Mouse (Mus musculus) heart, embryonic 13.5 days (tissue): ENCODE data around the gene Scaf11. TPM values are rescaled to one million over a fixed set of nuclear protein-coding genes. Genes with fewer than 3 reads are reported as not detected.
A peak's percentile ranks its signal among the peaks of the same experiment; 100 is the strongest.

ENCODE experiments used
- ATAC-seq: fragments of 200-750 bp; cut with Nextera tagmentation; 2 replicates; pipeline ENCODE4 v1.8.0; 2017; ENCODE audit warnings: moderate TSS enrichment; ENCODE audit not compliant: insufficient number of reproducible peaks, low FRiP score, low TSS enrichment; ENCODE audit errors: extremely low read depth
- H3K27ac ChIP-seq: fragments of 300-500 bp; sonication (generic); replicated peaks from 2 replicates; pipeline ENCODE4 v1.5.1; 2015; ENCODE audit warnings: moderate library complexity, mild to moderate bottlenecking, inconsistent platforms
- H3K27me3 ChIP-seq: fragments of 300-500 bp; sonication (generic); replicated peaks from 2 replicates; pipeline ENCODE4 v1.6.1; 2015; ENCODE audit warnings: mild to moderate bottlenecking, inconsistent platforms
- H3K36me3 ChIP-seq: fragments of 300-500 bp; sonication (generic); 2 replicates; pipeline ENCODE4 v1.6.1; 2015; ENCODE audit warnings: mild to moderate bottlenecking, inconsistent platforms
- H3K4me1 ChIP-seq: fragments of 300-500 bp; sonication (generic); 2 replicates; pipeline ENCODE4 v1.6.1; 2015; ENCODE audit warnings: inconsistent platforms
- H3K4me2 ChIP-seq: fragments of 300-500 bp; sonication (generic); 2 replicates; pipeline ENCODE4 v1.6.1; 2015; ENCODE audit warnings: inconsistent platforms, mild to moderate bottlenecking, moderate library complexity
- H3K4me3 ChIP-seq: fragments of 300-500 bp; sonication (generic); 2 replicates; pipeline ENCODE4 v1.5.1; 2015; ENCODE audit warnings: moderate library complexity, mild to moderate bottlenecking, inconsistent platforms
- H3K9ac ChIP-seq: fragments of 300-500 bp; sonication (generic); 2 replicates; pipeline ENCODE4 v1.6.1; 2015; ENCODE audit warnings: inconsistent platforms, mild to moderate bottlenecking, moderate library complexity
- H3K9me3 ChIP-seq: fragments of 300-500 bp; sonication (generic); 2 replicates; pipeline ENCODE4 v1.6.1; 2016; ENCODE audit warnings: inconsistent platforms
- WGBS: fragments of 180-500 bp; shearing (Covaris S2); methylation state at CpG from one replicate; pipeline ENCODE4 v1.1.7; 2015; ENCODE audit warnings: mixed read lengths; 5-methylcytosine and 5-hydroxymethylcytosine counted together
- polyA plus RNA-seq: library from polyadenylated mRNA; unstranded; fragments of >200 nt; fragmentation: Nextera tagmentation; extraction: Ambion mirVana; gene quantifications from 2 replicates; pipeline ENCODE4 v1.2.1, GENCODE M21; 2015

Gene Scaf11
- polyA plus RNA-seq, 1 experiment from 2014 or later = 58.4 TPM

DNA sequence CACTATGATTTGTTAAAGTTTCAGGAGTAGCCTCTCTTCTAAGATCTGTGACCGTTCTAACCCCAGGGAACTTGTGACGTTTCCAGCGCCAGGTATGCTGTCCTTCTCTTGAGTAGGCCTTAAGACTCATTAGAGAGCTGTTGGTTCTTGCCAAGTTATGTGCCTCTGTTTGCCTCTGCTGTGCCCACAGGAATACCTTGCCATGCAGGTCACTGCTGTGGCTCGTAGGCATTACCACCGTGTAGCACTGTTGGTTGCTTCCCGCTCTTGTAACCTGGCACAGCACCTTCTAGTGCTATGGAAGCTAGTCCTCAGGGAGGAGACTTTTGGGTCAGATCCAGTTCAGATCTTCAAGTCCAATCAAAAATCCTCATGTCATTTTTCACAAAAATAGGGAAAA is 65.6 kb downstream of the Scaf11 start:
- Histone ChIP-seq H3K4me2 (no peak overlapping the region), H3K4me1 (no peaks in the 10 kb centered on the region), H3K4me3 (no peak overlapping the region), H3K9me3 (no peaks in the 10 kb centered on the region), H3K27ac (no peak overlapping the region), H3K9ac (no peak overlapping the region), H3K27me3 (no peaks in the 10 kb centered on the region), H3K36me3 (peaks cover 93% of the 10 kb centered on the region)
- WGBS = 87% methylated on average over 6 of the region's 6 CpGs
- ATAC-seq = no peak

DNA sequence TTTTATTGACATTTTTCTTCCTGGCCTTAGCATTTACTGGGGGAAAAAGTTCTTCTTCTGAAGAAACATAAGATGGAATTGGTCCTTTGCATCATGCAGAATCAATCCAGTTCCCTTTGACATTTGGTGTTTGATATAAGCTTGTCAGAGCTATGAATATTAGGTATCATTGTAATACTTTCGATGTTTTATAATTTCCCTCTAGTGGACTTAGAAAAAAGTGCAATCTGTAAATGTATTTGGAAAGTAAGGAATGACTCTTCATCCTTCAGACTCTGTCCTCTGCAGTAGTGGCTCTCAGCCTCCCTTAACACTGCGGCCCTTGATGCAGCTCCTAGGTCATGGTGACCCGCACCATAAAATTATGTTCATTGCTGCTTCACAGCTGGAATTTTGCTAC is 67.8 kb downstream of the Scaf11 start:
- WGBS = 93% methylated on average over 3 of the region's 3 CpGs
- Histone ChIP-seq H3K36me3 (peaks cover 82% of the 10 kb centered on the region), H3K9ac (no peak overlapping the region)

DNA sequence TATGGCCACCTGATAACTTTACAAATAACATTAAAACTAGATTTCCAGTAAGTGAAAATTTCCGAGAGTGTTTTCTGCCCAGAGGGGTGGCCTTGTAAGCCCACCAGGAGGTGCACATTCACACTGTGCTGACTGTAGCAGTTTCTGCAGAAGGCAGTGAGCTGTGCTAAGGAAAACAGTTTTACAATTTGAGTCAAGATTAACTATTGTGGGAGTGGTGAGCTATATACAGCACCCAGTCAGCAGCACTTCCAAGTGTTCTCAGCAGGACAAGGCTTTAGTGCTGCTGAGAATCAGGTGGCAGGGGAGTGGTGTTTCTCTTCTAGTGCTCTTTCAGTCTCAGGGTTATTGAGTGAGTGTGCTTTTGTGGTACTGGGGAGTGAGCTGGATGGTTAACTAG is 72.1 kb downstream of the Scaf11 start:
- Histone ChIP-seq H3K4me1 (peaks cover 25% of the 10 kb centered on the region), H3K9ac (no peak overlapping the region), H3K4me2 (no peak overlapping the region), H3K36me3 (peaks cover 61% of the 10 kb centered on the region), H3K27me3 (no peaks in the 10 kb centered on the region), H3K9me3 (no peaks in the 10 kb centered on the region), H3K4me3 (no peak overlapping the region), H3K27ac (peak overlapping the region; percentile 32)
- 84% methylated on average over 1 of the region's 1 CpGs for WGBS
- no peak for ATAC-seq

More for the DNA sequence above, 67.8 kb downstream of the Scaf11 start:
- no peaks in the 10 kb centered on the region for H3K9me3 ChIP-seq
- peaks cover 16% of the 10 kb centered on the region for H3K4me1 ChIP-seq
- no peak overlapping the region for H3K4me3 ChIP-seq
- H3K27ac ChIP-seq = no peak overlapping the region
- H3K4me2 ChIP-seq = no peak overlapping the region
- ATAC-seq = no peak
- no peaks in the 10 kb centered on the region for H3K27me3 ChIP-seq

DNA sequence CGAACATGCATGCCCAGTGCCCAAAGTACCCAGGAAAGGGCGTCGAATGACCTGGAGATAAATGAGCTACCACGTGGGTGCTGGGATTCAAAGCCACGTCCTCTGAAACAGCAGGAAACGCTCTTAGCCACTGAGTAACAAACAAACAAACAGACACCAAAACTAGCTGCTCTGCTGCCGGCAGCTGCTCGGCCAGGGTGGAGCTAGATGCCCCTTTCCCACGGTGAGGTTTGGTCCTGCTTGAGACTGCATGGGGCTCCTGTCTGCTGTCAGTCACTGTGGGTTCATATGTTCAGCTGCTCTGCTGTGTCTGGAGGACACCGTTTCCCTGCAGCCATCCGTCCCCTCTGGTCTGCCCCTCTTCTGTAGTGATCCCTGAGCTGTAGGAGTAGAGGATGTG is 78.4 kb downstream of the Scaf11 start:
- H3K4me3 ChIP-seq = no peak overlapping the region
- no peak overlapping the region for H3K4me2 ChIP-seq
- no peaks in the 10 kb centered on the region for H3K9me3 ChIP-seq
- 81% methylated on average over 11 of the region's 11 CpGs for WGBS
- peaks cover 10% of the 10 kb centered on the region for H3K4me1 ChIP-seq
- H3K27me3 ChIP-seq = no peaks in the 10 kb centered on the region
- H3K9ac ChIP-seq = no peak overlapping the region
- H3K36me3 ChIP-seq = peaks cover 74% of the 10 kb centered on the region
- ATAC-seq = no peak
- no peak overlapping the region for H3K27ac ChIP-seq

DNA sequence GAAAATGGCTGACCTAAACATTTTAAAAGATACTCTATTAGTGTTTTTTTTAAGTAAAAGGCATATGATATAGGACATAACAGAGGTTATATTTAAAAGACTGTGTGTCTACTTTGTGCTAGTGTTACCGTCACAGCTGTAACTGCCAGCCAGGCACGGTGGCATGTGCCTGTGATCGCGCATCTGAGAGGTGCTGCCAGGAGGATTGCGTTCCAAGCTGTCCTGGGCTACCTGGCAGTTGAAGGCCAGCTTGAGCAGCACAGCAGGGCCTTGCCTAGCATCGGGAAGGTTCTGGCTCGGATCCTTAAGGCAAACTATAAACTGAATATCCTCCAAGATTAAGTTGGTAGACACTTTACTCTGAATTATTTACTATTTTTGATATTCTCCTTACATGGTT is 82.9 kb downstream of the Scaf11 start:
- no peak overlapping the region for H3K4me3 ChIP-seq
- ATAC-seq = no peak
- no peaks in the 10 kb centered on the region for H3K27me3 ChIP-seq
- no peak overlapping the region for H3K27ac ChIP-seq
- WGBS = 90% methylated on average over 7 of the region's 7 CpGs
- peaks cover 9% of the 10 kb centered on the region for H3K4me1 ChIP-seq
- peaks cover 80% of the 10 kb centered on the region for H3K36me3 ChIP-seq
- H3K9ac ChIP-seq = no peak overlapping the region
- H3K9me3 ChIP-seq = no peaks in the 10 kb centered on the region
- H3K4me2 ChIP-seq = no peak overlapping the region

DNA sequence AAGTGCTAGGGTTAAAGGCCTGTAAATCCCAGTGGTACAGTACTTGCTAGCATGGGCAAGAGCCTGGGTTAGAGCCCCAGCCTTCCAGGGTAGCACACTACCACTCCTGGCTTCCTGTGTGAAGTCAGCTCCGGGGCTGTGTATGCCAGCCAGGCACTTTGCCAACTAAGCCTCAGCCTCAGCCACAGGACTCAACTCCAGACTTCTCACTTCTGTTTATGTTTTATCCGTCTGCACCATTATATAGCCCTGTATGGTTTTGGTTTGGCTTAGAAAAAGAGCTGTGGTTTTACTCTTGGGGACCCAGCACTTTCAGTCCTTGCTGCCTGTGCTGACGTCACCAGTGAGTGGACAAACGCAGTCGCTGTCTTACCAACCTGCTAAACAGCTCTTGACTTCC is 83.4 kb downstream of the Scaf11 start:
- ATAC-seq = no peak
- no peaks in the 10 kb centered on the region for H3K9me3 ChIP-seq
- 74% methylated on average over 5 of the region's 5 CpGs for WGBS
- H3K36me3 ChIP-seq = peaks cover 80% of the 10 kb centered on the region
- H3K4me2 ChIP-seq = no peak overlapping the region
- peaks cover 9% of the 10 kb centered on the region for H3K4me1 ChIP-seq
- no peak overlapping the region for H3K4me3 ChIP-seq
- no peaks in the 10 kb centered on the region for H3K27me3 ChIP-seq
- H3K9ac ChIP-seq = no peak overlapping the region
- no peak overlapping the region for H3K27ac ChIP-seq

DNA sequence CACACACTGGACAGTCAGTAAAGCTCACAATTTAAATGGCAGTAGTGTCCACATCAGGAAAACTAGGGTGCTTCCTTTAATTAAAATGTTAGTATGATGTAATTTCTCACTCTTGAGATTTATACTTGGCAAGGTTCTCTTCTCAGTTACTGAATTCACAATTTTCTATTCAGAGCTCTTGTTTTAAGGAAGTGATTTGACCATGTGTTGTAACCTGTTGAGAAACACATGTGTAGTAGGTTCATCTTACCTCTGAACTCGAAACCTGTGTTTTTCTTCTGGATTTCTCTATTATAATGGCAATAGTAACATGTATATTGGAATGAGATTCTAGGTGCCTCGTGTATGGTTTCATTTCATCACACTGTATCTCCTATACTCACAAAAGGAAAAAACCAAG is 84.4 kb downstream of the Scaf11 start:
- WGBS = 95% methylated on average over 2 of the region's 2 CpGs
- peaks cover 9% of the 10 kb centered on the region for H3K4me1 ChIP-seq
- no peak for ATAC-seq
- H3K9ac ChIP-seq = no peak overlapping the region
- no peak overlapping the region for H3K4me2 ChIP-seq
- peaks cover 82% of the 10 kb centered on the region for H3K36me3 ChIP-seq
- no peaks in the 10 kb centered on the region for H3K9me3 ChIP-seq
- no peak overlapping the region for H3K4me3 ChIP-seq
- H3K27me3 ChIP-seq = no peaks in the 10 kb centered on the region
- no peak overlapping the region for H3K27ac ChIP-seq

DNA sequence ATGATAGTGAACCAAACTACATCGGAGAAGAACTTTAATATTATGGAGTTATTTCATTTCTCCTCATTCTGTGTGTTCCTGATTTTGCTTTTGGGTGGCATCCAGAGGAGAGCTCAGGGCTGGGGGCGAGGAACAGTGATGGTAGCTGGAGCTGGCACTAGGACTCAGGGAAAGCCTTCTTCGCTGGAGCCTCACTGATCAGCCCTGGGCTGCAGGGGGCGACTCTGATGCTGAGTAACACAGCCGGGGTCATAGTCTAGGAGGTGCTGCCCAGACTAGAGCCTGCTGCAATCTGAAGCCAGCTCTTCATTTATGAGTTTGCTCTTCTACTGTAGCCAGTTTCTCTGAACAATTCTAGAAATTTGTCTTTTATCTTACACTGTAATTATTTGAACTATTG is 87.5 kb downstream of the Scaf11 start:
- Histone ChIP-seq H3K4me1 (peaks cover 9% of the 10 kb centered on the region), H3K9me3 (no peaks in the 10 kb centered on the region), H3K27me3 (no peaks in the 10 kb centered on the region), H3K4me2 (no peak overlapping the region), H3K36me3 (peaks cover 91% of the 10 kb centered on the region), H3K4me3 (no peak overlapping the region), H3K27ac (no peak overlapping the region), H3K9ac (no peak overlapping the region)
- WGBS = 88% methylated on average over 5 of the region's 5 CpGs
- ATAC-seq = no peak

DNA sequence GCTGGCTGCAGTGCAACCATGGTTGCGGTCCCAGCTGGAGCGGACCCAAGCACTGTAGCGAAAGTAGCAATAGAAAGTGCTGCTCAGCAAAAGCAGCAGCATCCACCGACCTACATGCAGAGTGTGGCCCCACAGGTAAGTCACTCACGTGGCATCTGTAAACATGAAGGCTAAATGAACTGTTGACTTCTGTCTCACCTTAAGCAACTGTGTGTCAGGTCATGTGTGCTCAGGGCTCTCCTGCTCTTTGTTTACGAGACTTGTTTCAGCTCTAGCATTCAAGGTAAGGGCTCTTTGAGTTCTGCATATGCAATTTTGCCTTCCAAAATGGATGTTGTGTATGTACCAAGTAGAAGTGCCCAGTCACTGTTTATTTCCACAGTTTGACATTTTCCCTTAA is 88.0 kb downstream of the Scaf11 start:
- Histone ChIP-seq H3K4me2 (no peak overlapping the region), H3K27me3 (no peaks in the 10 kb centered on the region), H3K9me3 (no peaks in the 10 kb centered on the region), H3K4me1 (peaks cover 7% of the 10 kb centered on the region), H3K36me3 (peaks cover 91% of the 10 kb centered on the region), H3K27ac (no peak overlapping the region), H3K4me3 (no peak overlapping the region), H3K9ac (no peak overlapping the region)
- no peak for ATAC-seq
- WGBS = 93% methylated on average over 6 of the region's 6 CpGs

DNA sequence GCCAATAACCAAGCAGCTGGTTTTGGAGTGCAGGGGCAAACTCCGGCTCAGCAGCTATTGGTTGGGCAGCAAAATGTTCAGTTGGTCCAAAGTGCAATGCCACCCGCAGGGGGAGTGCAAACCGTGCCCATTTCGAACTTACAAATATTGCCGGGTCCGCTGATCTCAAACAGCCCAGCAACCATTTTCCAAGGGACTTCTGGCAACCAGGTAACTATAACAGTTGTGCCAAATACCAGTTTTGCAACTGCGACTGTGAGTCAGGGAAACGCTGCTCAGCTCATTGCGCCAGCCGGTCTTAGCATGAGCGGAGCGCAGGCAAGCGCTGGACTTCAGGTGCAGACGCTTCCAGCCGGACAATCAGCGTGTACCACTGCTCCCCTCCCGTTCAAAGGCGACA is 89.3 kb downstream of the Scaf11 start:
- Histone ChIP-seq H3K4me2 (no peak overlapping the region), H3K36me3 (peaks cover 87% of the 10 kb centered on the region), H3K9ac (no peak overlapping the region), H3K9me3 (no peaks in the 10 kb centered on the region), H3K4me1 (no peaks in the 10 kb centered on the region), H3K27ac (no peak overlapping the region), H3K4me3 (no peak overlapping the region), H3K27me3 (no peaks in the 10 kb centered on the region)
- ATAC-seq = no peak
- 95% methylated on average over 18 of the region's 18 CpGs for WGBS

DNA sequence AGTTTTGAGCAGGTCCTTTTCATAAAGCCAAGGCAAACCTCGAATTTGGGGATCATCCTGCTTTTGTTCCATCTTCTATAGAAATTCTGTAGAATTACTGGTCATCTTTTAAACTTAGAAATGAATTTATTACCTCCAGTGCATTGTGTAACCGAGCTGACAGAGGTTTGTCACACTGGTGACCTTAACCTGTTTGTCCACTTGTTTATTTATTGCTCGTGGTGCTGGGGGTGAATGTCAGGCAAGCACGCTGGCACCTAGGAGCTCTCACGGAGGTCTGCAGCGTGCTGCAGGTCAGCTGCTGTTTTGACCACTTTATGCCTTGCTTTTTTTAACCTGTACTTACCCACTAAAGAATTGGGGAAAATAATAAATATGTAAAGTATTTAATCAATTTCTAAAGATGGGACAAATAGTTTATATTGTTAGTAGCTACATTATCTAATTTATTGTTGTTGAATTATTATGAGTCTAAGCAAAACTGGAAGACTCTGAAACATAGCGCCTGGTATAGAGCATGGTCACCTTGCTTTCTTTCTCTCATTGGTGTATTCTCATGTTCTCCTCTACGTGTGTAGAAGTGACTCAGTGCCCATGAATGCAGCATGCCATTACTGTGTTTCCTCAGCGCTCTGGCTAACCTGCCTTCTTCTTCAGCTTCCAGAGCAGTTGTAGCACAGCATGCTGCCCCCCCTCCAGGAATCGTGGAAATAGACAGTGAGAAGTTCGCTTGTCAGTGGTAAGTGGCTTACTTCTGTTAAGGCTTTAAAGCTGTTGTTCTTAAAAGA is 94.3 kb downstream of the Scaf11 start:
- no peak for ATAC-seq
- Histone ChIP-seq H3K4me1 (no peaks in the 10 kb centered on the region), H3K9me3 (no peaks in the 10 kb centered on the region), H3K9ac (no peak overlapping the region), H3K27me3 (no peaks in the 10 kb centered on the region), H3K4me3 (no peak overlapping the region), H3K4me2 (no peak overlapping the region), H3K36me3 (peaks cover 95% of the 10 kb centered on the region), H3K27ac (no peak overlapping the region)
- WGBS = 74% methylated on average over 11 of the region's 11 CpGs

DNA sequence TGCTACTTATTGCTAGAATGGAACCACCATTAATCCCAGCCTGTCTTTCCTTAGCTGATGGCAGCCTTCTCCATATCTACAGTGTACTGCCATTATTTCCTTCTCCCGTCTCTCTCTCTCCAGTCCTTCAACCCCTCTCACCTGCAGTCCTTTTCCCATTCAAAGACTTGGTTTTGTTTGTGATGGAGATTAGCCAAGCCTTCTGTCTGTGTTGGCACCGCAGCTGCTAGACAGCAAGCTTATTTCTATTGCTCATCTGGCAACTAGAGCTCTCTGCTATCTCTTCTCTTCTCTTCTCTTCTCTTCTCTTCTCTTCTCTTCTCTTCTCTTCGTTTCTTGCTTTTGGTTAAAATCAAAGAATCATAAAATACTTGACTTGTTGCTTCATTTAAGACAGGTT is 95.3 kb downstream of the Scaf11 start:
- Histone ChIP-seq H3K9ac (no peak overlapping the region), H3K36me3 (peaks cover 94% of the 10 kb centered on the region), H3K27ac (no peak overlapping the region), H3K4me3 (no peak overlapping the region), H3K9me3 (no peaks in the 10 kb centered on the region), H3K4me1 (no peaks in the 10 kb centered on the region), H3K4me2 (no peak overlapping the region), H3K27me3 (no peaks in the 10 kb centered on the region)
- no peak for ATAC-seq
- WGBS = 74% methylated on average over 3 of the region's 3 CpGs
